Mouse (Mus musculus) kidney, postnatal 25 days (tissue): ENCODE measurements around the gene Pcnx2.
A peak's percentile ranks its signal among the peaks of the same experiment; 100 is the strongest.

ENCODE experiments used
- DNase-seq, 2 experiments: peaks; one replicate each; pipeline ENCODE4 v3.0.0; 2021; ENCODE audit warnings: mixed read lengths in 2 of 2

The Pcnx2 gene

DNA sequence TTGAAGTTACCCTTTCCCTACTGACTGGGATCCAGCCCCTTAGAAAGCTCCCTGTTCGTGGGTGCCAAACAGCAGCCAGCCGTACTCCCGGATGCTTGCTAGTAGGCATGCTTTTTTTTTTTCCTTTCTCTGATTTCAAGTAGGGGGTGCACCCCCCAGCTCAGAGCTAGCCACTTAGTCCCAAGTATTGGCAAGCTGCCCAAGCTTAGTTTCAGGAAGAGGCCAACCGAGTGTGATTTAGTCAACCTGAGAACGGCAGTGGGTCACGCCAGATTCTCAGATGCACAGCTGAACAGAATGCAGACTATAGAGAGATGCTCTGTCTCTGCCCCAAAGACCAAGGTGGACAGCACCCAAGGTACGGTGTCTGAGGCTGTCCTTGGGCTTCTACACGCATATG is 147.3 kb downstream of the Pcnx2 start:
- peak in 1 of 2 experiments; percentile 35 for DNase-seq

GRCm38 (mm10) chr8:125747390-125747789 is 150.7 kb downstream of the Pcnx2 start:
- DNase-seq: no peak

GRCm38 (mm10) chr8:125744914-125745576 is 153.1 kb downstream of the Pcnx2 start:
- peak in 1 of 2 experiments; percentile 19 for DNase-seq

DNA sequence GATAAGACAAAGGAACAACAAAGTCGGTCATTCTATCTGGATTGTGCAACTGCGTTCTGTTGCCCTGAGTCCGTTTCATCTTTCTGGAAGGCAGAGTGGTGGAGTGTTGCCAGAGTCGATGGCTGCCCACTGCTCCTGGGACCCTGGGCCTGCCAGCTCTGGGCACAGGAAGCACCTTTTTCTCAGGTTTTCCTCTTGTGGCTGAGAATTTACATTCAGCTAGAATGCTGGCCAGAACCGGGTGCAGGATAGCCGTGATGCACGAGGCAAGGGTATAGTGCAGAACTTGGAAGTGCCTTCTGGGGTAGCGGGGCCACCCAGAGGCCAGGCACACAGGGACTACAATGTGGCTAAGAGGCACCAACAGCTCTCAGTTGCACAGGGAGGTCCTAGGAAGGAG is 155.7 kb downstream of the Pcnx2 start:
- DNase-seq: no peak

GRCm38 (mm10) chr8:125741855-125742254 is 156.3 kb downstream of the Pcnx2 start:
- DNase-seq: no peak

GRCm38 (mm10) chr8:125741377-125741776 is 156.7 kb downstream of the Pcnx2 start:
- DNase-seq: no peak

GRCm38 (mm10) chr8:125740655-125741054 is 157.5 kb downstream of the Pcnx2 start:
- DNase-seq: no peak

- no peak for DNase-seq
These were observed 159.2 kb downstream of the Pcnx2 start for GRCm38 (mm10) chr8:125738956-125739355.

DNA sequence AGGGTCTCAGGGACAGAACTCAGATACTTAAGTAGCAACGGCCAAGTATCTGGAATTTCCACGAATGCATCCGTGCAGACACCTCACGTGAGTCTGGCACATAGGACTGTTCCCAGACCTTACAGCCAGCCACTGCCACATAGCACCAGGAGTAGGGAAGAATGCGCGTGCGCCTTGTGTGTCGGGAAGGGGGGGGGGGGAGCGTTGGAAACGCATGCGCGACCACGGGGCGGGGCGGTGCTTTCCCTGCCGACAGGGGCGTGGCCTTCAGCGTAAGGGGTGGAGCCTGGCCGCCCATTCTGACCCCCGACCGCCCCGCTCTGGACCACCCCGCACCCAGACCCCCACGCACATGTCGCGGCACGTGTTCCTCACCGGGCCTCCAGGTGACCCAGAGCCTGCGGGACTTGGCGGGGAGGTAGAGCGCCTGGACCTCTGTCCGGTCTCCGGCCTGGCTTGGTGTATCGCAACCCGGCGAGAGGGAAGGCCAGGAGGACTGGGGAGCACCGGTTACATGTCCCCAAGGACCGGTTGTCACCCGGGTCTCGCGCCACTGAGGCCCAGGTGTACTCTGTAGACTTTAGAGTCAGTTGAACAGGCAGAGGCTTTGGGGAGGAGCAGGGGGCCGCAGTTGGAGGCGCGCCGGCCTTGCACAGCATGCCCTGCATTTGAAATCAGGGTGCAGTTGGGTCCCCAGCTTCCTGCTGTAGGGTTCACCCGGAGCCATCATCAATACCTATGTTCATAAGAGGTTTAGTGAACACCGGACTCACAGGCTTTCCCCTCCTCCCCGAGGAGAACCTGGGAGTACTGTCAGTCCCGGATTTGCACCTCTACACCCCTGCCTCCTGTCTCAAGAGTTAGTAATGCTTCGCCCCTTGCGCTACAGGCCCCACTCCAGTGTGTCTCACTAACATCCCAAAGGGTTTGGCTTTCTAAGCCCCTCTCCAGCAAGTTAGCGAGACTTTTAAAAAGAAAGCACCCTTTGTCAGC is 163.9 kb downstream of the Pcnx2 start:
- peak; percentile 93 to 94 for DNase-seq

- DNase-seq: no peak
These were observed 168.4 kb downstream of the Pcnx2 start, which contains the start of gene Ntpcr for GRCm38 (mm10) chr8:125729746-125730145. Gene Ntpcr (plus strand): TSS chr8:125729963.

DNA sequence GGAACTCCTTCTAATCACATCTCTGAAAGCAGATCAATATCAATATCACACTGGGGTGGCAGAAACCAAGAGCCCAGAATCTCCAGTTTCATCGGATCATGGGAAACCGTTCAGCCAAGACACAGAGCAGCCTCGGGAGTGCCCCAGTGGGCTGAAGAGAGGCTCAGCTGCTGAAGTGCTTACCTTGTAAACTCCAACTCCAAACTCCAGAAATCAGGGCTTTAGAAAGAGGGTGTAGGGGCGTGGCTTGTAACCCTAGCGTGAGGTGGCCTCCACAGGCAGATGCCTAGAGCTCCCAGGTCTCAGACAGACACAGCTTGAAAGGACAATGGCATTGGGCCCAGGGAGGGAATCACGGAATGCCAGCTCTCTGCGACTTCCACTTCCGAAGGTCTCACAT is 170.3 kb downstream of the Pcnx2 start:
- no peak for DNase-seq

GRCm38 (mm10) chr8:125726986-125727385 is 171.1 kb downstream of the Pcnx2 start:
- DNase-seq: no peak

GRCm38 (mm10) chr8:125726143-125726542 is 172.0 kb downstream of the Pcnx2 start:
- DNase-seq: no peak

DNA sequence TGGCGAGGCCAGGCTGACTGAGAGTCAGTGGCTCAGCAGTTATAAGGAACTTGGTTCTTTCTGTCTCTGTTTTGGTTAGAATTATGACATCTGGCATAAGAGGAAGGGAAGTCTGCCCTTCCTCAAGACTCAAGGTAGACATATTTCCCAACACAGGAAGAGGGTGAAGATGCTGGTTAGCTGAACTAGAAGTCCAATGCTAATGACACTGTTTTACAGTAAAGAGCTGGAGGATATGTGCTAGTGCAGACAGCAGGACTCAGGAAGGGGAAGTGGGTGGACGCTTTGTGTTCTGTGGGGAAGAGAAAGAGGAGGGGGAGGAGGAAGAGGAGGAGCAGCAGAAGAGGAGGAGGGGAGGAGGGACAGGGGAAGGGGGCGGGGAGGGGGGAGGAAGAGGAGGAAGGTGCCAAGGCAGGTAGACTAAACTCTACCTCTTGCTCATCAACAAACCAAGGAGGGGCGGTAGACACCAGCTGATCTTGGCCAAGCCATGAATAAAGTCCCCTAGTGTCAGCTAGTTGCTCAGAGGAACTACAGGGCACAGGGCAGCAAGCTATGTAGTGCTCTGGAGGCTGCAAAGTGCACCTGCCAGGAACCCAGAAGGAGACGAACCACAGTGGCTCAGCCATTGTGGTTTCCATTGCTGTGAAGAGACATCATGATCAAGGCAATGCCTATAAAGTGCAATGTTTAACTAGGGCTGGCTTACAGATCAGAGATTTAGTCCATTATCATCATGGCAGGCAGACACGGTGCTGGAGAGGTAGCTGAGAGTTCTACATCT is 172.9 kb downstream of the Pcnx2 start:
- DNase-seq: no peak

DNA sequence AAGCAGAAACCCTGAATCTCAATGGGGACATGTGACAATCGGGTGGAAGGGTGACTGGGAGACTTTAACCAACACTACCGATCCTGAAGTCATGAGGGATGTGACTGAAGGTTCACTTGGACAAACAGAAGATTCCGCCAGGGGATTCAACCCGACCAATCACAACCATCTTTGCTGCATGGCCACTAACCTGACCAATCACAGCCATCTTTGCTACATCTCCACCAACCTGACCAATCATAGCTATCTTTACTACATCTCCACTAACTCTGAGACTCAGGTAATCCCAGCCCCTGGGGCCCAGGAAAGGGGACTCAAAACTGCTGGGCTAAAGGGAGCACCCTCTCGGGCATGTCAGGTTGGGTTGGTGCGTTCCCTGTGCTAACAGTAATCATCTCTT is 174.7 kb downstream of the Pcnx2 start:
- DNase-seq: no peak

DNA sequence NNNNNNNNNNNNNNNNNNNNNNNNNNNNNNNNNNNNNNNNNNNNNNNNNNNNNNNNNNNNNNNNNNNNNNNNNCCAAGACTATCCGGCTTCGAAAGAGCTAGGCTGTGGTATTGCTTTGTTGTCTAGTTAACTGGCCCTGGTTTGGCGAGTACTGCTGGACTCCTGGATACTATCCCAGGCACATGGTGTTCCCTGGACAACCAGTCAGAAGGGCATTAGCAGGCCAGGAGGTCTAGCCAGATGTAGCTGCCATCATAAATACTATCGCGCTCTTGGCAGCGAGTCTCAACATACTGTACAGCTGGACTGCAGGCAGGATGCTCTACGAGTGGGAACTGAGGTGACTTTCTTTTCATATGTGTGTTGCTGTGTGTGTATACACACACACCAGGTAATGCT is 175.4 kb downstream of the Pcnx2 start:
- peak; percentile 20 to 64 for DNase-seq

DNA sequence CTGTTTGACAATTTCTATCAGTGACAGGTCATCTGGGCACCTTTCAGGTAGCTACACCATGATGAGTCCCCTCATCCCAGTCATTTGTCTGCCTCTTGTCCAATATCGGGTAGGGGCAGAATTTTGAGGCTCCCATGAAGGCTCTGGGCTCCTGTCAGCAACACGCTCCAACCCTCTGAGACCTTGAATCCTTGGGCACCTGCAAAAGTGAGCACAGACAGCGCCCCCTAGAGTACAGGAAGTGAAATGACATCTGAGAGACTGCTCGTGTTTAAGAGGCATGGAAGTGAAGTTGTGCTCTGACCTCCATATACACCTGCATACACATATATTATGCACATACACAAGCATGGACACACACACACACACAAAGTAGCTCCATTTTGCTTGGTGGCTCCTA is 179.2 kb downstream of the Pcnx2 start:
- no peak for DNase-seq

- DNase-seq: peak; percentile 25 to 60
These were observed 181.5 kb downstream of the Pcnx2 start for GRCm38 (mm10) chr8:125716613-125717012.

- no peak for DNase-seq
These were observed 181.9 kb downstream of the Pcnx2 start for GRCm38 (mm10) chr8:125716211-125716610.

DNA sequence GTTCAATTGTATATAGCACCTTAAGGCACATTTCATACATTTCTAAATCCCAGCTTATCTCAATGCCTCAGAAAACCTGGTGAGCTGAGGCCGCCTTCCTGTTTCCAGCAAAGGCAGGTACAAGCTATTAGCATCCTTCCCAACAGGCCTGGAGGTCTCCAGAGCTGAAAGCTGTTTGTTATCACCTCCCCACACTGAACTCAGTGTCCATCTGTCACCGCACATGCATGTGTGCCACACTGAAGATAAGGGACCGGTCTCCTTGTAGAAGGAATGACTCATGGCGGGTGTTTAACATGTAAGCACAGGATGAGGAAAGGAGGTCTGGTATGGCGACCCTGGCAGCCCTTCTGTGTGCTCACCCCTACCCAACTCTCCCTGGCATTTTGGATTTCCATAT is 186.6 kb downstream of the Pcnx2 start:
- no peak for DNase-seq

- DNase-seq: no peak
These were observed 188.9 kb downstream of the Pcnx2 start for GRCm38 (mm10) chr8:125709171-125709570.

DNA sequence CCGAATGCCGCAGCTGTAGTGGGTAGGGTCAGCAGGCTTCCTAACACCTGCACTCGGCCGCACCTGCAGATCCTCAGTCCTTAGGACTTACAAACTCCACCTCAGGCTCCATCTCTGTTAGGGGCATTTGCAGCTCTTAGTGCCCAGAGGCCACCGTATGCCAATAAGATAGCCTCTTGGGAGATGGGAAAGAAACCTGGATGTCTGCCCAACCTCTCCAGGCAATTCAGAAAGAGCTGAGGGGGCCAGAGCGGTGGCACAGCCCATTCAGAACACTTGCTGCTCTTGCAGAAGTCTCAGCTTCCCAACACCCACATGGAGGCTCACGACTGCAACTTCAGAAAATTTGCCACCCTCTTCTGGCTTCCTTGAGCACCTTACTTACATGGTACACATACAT is 192.3 kb downstream of the Pcnx2 start:
- no peak for DNase-seq

GRCm38 (mm10) chr8:125704434-125704833 is 193.7 kb downstream of the Pcnx2 start:
- no peak for DNase-seq
